Mouse (Mus musculus): ENCODE results near the gene Nova1.

GRCm38 (mm10) chr12:46721914-46722313, 96.8 kb downstream of the Nova1 start:
- TF ChIP-seq CTCF (conservative IDR thresholded peaks at IDR 0.05; ENCODE audit: insufficient read depth, insufficient read length, low read depth, low read length) (no peak), POLR2A (IDR thresholded peaks at IDR 0.05; ENCODE audit: low read depth, low read length) (no peak)

All from kidney, adult 2 months (tissue).